Mouse (Mus musculus) ES-Bruce4 (cell line): Measurements from ENCODE around the gene Prkar1b. TPM values are rescaled to one million over a fixed set of nuclear protein-coding genes. Genes with fewer than 3 reads are reported as not detected.

Experiments used
- H3K27ac ChIP-seq: 2 replicates; pipeline ENCODE4 v1.5.1; 2012; ENCODE audit warnings: low read length, inconsistent platforms; ENCODE audit not compliant: insufficient read depth
- H3K27me3 ChIP-seq: 2 replicates; pipeline ENCODE4 v1.6.1; 2012; ENCODE audit warnings: mild to moderate bottlenecking, low read length, inconsistent platforms; ENCODE audit not compliant: control insufficient read depth, poor library complexity, insufficient read depth, severe bottlenecking
- H3K36me3 ChIP-seq: 2 replicates; pipeline ENCODE4 v1.6.1; 2012; ENCODE audit warnings: inconsistent platforms, mild to moderate bottlenecking, low read length, moderate library complexity; ENCODE audit not compliant: control insufficient read depth, poor library complexity, insufficient read depth, severe bottlenecking
- H3K4me1 ChIP-seq: one replicate; pipeline ENCODE4 v1.8.1; 2011; ENCODE audit warnings: low read length; ENCODE audit not compliant: control insufficient read depth, insufficient read depth
- H3K4me3 ChIP-seq: 2 replicates; pipeline ENCODE4 v1.5.1; 2011; ENCODE audit warnings: low read depth, mild to moderate bottlenecking, low read length
- H3K9ac ChIP-seq: 2 replicates; pipeline ENCODE4 v1.6.1; 2012; ENCODE audit warnings: low read depth, mild to moderate bottlenecking, inconsistent platforms; ENCODE audit not compliant: poor library complexity, severe bottlenecking
- H3K9me3 ChIP-seq: replicated peaks from 2 replicates; pipeline ENCODE4 v1.6.1; 2012; ENCODE audit warnings: mild to moderate bottlenecking, low read length, inconsistent platforms; ENCODE audit not compliant: control insufficient read depth, poor library complexity, insufficient read depth, severe bottlenecking
- CTCF ChIP-seq: IDR thresholded peaks from one replicate; pipeline ENCODE4 v1.8.1; 2011; ENCODE audit warnings: low read depth, low read length
- EP300 ChIP-seq: IDR thresholded peaks from 2 replicates; pipeline ENCODE4 v1.6.1; 2011; ENCODE audit warnings: low read depth, low read length; ENCODE audit not compliant: insufficient read depth
- POLR2A ChIP-seq: IDR thresholded peaks from one replicate; pipeline ENCODE4 v1.8.1; 2011; ENCODE audit warnings: low read length; ENCODE audit not compliant: insufficient read depth
- polyA plus RNA-seq: library from polyadenylated mRNA; stranded (reverse); fragments of >200 nt; gene quantifications from 2 replicates; pipeline ENCODE4 v1.2.4, GENCODE M21; 2011; ENCODE audit warnings: low read depth; ENCODE audit not compliant: missing spikeins, insufficient read depth, insufficient read length

Gene Prkar1b
- polyA plus RNA-seq, 1 experiment: 8.2 TPM

DNA sequence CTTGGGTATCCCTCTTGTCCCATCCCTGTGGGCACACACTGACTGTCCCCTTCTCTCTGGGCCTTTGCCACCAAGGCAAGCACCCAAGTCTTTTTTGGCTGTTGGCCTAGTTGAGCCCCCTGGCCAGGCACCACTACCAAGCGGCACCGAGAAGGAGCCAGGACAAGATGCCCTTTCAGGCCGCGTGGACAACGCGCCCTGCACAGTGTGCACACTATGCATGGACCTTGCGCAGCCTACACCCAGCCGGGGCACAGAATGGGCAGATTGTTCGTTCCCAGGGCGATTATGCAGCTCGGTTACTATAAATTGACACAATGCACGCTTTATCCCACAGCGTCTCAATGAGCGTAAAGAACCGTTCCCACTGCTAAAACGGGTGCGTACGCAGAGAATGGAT lies 98.5 kb downstream of the Prkar1b start:
- H3K36me3 ChIP-seq: no peaks in the 10 kb centered on the region
- H3K4me3 ChIP-seq: no peak overlapping the region
- no peak overlapping the region for H3K27ac ChIP-seq
- TF ChIP-seq EP300: no peak
- no peak for TF ChIP-seq CTCF
- no peak for TF ChIP-seq POLR2A
- no peak overlapping the region for H3K9ac ChIP-seq
- H3K4me1 ChIP-seq: no peaks in the 10 kb centered on the region
- no peaks in the 10 kb centered on the region for H3K27me3 ChIP-seq
- H3K9me3 ChIP-seq: no peaks in the 10 kb centered on the region

GRCm38 (mm10) chr5:139049367-139049766 lies 100.4 kb downstream of the Prkar1b start:
- H3K9ac ChIP-seq: no peak overlapping the region
- H3K36me3 ChIP-seq: no peaks in the 10 kb centered on the region
- no peak overlapping the region for H3K4me3 ChIP-seq
- no peaks in the 10 kb centered on the region for H3K4me1 ChIP-seq
- no peak overlapping the region for H3K27ac ChIP-seq
- no peak for TF ChIP-seq EP300
- no peak for TF ChIP-seq POLR2A
- TF ChIP-seq CTCF: no peak
- H3K27me3 ChIP-seq: no peaks in the 10 kb centered on the region
- no peaks in the 10 kb centered on the region for H3K9me3 ChIP-seq

- no peak overlapping the region for H3K9ac ChIP-seq
- no peaks in the 10 kb centered on the region for H3K27me3 ChIP-seq
- H3K9me3 ChIP-seq: no peaks in the 10 kb centered on the region
- no peak overlapping the region for H3K4me3 ChIP-seq
- H3K36me3 ChIP-seq: no peaks in the 10 kb centered on the region
- no peak overlapping the region for H3K27ac ChIP-seq
- TF ChIP-seq POLR2A: no peak
- no peaks in the 10 kb centered on the region for H3K4me1 ChIP-seq
These were observed 102.6 kb downstream of the Prkar1b start for GRCm38 (mm10) chr5:139047171-139047570.

- H3K4me1 ChIP-seq: no peaks in the 10 kb centered on the region
- TF ChIP-seq EP300 (no peak), POLR2A (no peak), CTCF (no peak)
- no peaks in the 10 kb centered on the region for H3K9me3 ChIP-seq
- H3K27me3 ChIP-seq: no peaks in the 10 kb centered on the region
- no peak overlapping the region for H3K27ac ChIP-seq
- no peaks in the 10 kb centered on the region for H3K36me3 ChIP-seq
- H3K9ac ChIP-seq: no peak overlapping the region
- H3K4me3 ChIP-seq: no peak overlapping the region
These were observed 103.2 kb downstream of the Prkar1b start for GRCm38 (mm10) chr5:139046636-139047035.

- Histone ChIP-seq H3K27me3 (no peaks in the 10 kb centered on the region), H3K27ac (no peak overlapping the region), H3K36me3 (no peaks in the 10 kb centered on the region), H3K9me3 (no peaks in the 10 kb centered on the region), H3K4me3 (no peak overlapping the region), H3K9ac (no peak overlapping the region), H3K4me1 (no peaks in the 10 kb centered on the region)
- TF ChIP-seq CTCF: no peak
- TF ChIP-seq EP300: no peak
- no peak for TF ChIP-seq POLR2A
These were observed 106.3 kb downstream of the Prkar1b start for GRCm38 (mm10) chr5:139043546-139043945.

DNA sequence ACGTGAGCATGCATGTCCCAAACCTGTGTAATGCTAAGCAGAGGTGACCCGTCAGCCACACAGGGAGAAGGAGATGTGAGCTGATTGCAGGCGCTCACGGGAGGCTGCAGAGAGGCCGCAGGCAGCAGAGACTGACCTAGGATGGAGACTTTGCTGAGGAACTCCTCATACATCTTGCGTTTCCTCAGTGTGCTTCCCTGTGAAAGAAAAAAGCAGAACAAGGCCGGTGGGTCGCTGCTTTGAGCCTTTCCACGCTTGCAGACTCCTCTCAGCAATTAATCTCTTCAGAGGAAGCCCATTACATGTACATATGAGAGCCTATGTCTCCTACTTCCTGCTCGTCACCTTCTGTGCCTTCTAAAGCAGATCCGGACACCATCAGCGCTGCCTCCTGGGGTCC lies 107.5 kb downstream of the Prkar1b start:
- Histone ChIP-seq H3K4me3 (no peak overlapping the region), H3K9ac (no peak overlapping the region), H3K27ac (no peak overlapping the region), H3K36me3 (no peaks in the 10 kb centered on the region), H3K9me3 (no peaks in the 10 kb centered on the region), H3K4me1 (no peaks in the 10 kb centered on the region), H3K27me3 (no peaks in the 10 kb centered on the region)
- TF ChIP-seq POLR2A (no peak), CTCF (no peak), EP300 (no peak)

- Histone ChIP-seq H3K36me3 (no peaks in the 10 kb centered on the region), H3K9me3 (no peaks in the 10 kb centered on the region), H3K4me3 (no peak overlapping the region), H3K27ac (no peak overlapping the region), H3K4me1 (peaks cover 10% of the 10 kb centered on the region), H3K9ac (no peak overlapping the region), H3K27me3 (no peaks in the 10 kb centered on the region)
- TF ChIP-seq POLR2A (no peak), CTCF (no peak), EP300 (no peak)
These were observed 114.6 kb downstream of the Prkar1b start for GRCm38 (mm10) chr5:139035171-139035570.
